Mouse (Mus musculus) gastrocnemius, postnatal 4 days (tissue): ENCODE results near the gene Gabrr2. TPM values are rescaled to one million over a fixed set of nuclear protein-coding genes. Genes with fewer than 3 reads are reported as not detected.
A peak's percentile ranks its signal among the peaks of the same experiment; 100 is the strongest.

Experiments used
- DNase-seq, 2 experiments: peaks; one replicate each; pipeline ENCODE4 v3.0.0; 2021 to 2022; ENCODE audit warnings: low spot score in 2 of 2, mixed read lengths in 2 of 2
- long read RNA-seq, 2 experiments: library from polyadenylated mRNA; stranded (forward); transcript quantifications; one replicate each; pipeline ENCODE4 v2.0.0; 2021
- total RNA-seq, 2 experiments: library from RNA; stranded (reverse); gene quantifications; 2 replicates each; pipeline ENCODE4 v1.2.3; 2021

Gene Gabrr2
- total RNA-seq = 1 to 10 TPM; 1.5 to 1.8 TPM
- long read RNA-seq, experiment 1, partial matches to known transcripts = 0 of 5 reads
- long read RNA-seq, experiment 1, other reads (novel, unspliced or antisense) = 5 of 5 reads
- long read RNA-seq, experiment 2, partial matches to known transcripts = 0 of 1 reads
- long read RNA-seq, experiment 2, other reads (novel, unspliced or antisense) = 1 of 1 reads

- DNase-seq = peak in 1 of 2 experiments; percentile 29
Observed at GRCm38 (mm10) chr4:33062981-33063380, at the start of gene Gabrr2. TSS of gene Gabrr2 (plus strand) at chr4:33062999.

GRCm38 (mm10) chr4:33018361-33018999 lies 44.3 kb upstream of the Gabrr2 start:
- peak; percentile 76 to 83 for DNase-seq

- DNase-seq = no peak
Observed at GRCm38 (mm10) chr4:33024420-33024819, 38.4 kb upstream of the Gabrr2 start.

- no peak for DNase-seq
Observed at GRCm38 (mm10) chr4:33029104-33029503, 33.7 kb upstream of the Gabrr2 start.

- peak in 1 of 2 experiments; percentile 33 for DNase-seq
Observed at GRCm38 (mm10) chr4:33030264-33031194, 32.3 kb upstream of the Gabrr2 start.

GRCm38 (mm10) chr4:33031195-33031960 lies 31.4 kb upstream of the Gabrr2 start, which contains the start of gene Ube2j1:
TSS of gene Ube2j1 (plus strand) at chr4:33031416.
- peak; percentile 83 to 89 for DNase-seq

- DNase-seq = no peak
Observed at GRCm38 (mm10) chr4:33032045-33032444, 30.8 kb upstream of the Gabrr2 start.

- DNase-seq = no peak
Observed at GRCm38 (mm10) chr4:33033515-33033914, 29.3 kb upstream of the Gabrr2 start.

- no peak for DNase-seq
Observed at GRCm38 (mm10) chr4:33039826-33040225, 23.0 kb upstream of the Gabrr2 start.

GRCm38 (mm10) chr4:33049601-33050000 lies 13.2 kb upstream of the Gabrr2 start:
- no peak for DNase-seq

GRCm38 (mm10) chr4:33052055-33052454 lies 10.7 kb upstream of the Gabrr2 start:
- DNase-seq = no peak

- DNase-seq = no peak
Observed at GRCm38 (mm10) chr4:33052650-33053049, 10.1 kb upstream of the Gabrr2 start.

GRCm38 (mm10) chr4:33054426-33054825 lies 8.4 kb upstream of the Gabrr2 start:
- DNase-seq = no peak

GRCm38 (mm10) chr4:33056317-33056716 lies 6.5 kb upstream of the Gabrr2 start:
- no peak for DNase-seq

- peak; percentile 52 to 68 for DNase-seq
Observed at GRCm38 (mm10) chr4:33057890-33058687, 4.7 kb upstream of the Gabrr2 start.

- no peak for DNase-seq
Observed at GRCm38 (mm10) chr4:33061158-33061557, 1.6 kb upstream of the Gabrr2 start.

GRCm38 (mm10) chr4:33064986-33065385 lies 2.2 kb downstream of the Gabrr2 start:
- DNase-seq = no peak

- DNase-seq = no peak
Observed at GRCm38 (mm10) chr4:33066223-33066960, 3.6 kb downstream of the Gabrr2 start.

- DNase-seq = no peak
Observed at GRCm38 (mm10) chr4:33067331-33067730, 4.5 kb downstream of the Gabrr2 start.
